Mouse (Mus musculus) frontal cortex, adult 2 months (tissue): ENCODE results near the gene Olfr67. TPM values are rescaled to one million over a fixed set of nuclear protein-coding genes. Genes with fewer than 3 reads are reported as not detected.
"Not testable (repeated sequence)": the region's sequence is repeated elsewhere in the genome, so short reads cannot be mapped to it uniquely, and the experiment has no call there.

Experiments used
- DNase-seq, 2 experiments: peaks; one replicate each; pipeline ENCODE4 v3.0.0; 2022; ENCODE audit warnings: low spot score in 1 of 2; ENCODE audit errors: extremely low spot score in 1 of 2
- polyA plus RNA-seq: library from polyadenylated mRNA; depleted of rRNA; stranded (reverse); fragments of >200 nt; gene quantifications from 2 replicates; pipeline ENCODE4 v1.2.3, GENCODE M21; 2012; rRNA removed

Gene Olfr67
- not detected in 2 replicates for polyA plus RNA-seq

DNA sequence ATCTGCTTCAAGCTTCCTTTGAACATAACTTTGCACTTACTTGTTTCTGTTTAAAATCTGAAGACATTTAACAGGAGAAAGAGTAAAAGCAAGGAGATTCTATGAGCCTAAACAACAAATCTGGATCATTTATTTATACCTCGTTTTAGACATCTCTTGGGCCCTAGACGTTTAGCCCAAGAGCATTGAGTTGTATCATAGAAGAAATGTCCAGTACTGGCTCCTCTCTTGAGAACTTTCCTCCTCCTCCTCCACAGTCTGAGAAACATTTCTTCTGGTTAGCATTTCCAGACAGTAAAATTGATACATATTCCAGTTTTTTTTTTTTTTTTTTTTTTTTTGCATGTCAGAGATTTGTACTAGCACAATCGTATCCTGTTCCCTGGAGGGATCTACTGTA, at the start of gene Olfr67:
Gene Olfr67 (minus strand): TSS at position 101 of the 400 bp plus-strand sequence.
- DNase-seq: no peak

DNA sequence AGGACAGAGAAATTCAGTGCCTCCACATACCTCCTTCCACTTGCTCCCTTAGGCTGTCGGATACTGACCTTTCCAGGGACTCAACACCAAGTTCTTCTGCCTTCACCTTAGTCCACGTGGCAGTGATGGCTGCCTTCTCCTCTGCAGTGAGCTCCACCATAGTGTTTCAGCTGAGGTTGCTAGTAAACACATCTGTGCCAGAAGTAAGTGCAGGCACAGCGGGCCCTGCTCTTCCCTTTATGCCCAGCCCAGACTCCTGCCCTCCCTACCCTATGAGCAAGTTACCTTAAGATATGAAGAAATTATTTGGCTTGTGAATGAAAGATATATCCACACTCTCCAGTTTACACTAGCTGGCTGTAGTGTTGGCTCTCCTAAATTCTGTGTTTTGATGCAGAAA, 48.6 kb upstream of the Olfr67 start, which contains the start of gene Hbb-bh2:
Gene Hbb-bh2 (minus strand): TSS at position 253 of the 400 bp plus-strand sequence.
- no peak for DNase-seq

DNA sequence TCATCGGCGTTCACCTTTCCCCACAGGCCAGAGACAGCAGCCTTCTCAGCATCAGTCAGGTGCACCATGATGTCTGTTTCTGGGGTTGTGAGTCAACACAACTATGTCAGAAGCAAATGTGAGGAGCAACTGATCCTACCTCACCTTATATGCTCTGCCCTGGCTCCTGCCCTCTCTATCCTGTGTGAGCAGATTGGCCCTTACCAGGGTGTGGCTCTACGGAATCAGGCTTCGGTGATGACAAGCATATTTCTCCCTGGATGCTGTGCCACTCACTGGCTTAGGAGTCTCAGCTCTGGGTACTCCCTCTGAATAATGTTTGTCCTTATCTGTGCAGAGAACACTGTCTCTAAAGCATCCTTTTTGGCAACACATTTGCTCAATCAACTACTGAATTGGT, 36.2 kb upstream of the Olfr67 start, which contains the start of gene Hbb-bs:
Gene Hbb-bs (minus strand): TSS at position 289 of the 400 bp plus-strand sequence.
- DNase-seq: no peak

GRCm38 (mm10) chr7:103827139-103827538, 35.5 kb upstream of the Olfr67 start:
- DNase-seq: not testable (repeated sequence)

- no peak for DNase-seq
These were observed 34.8 kb upstream of the Olfr67 start for GRCm38 (mm10) chr7:103826255-103826887.

GRCm38 (mm10) chr7:103825536-103826254, 34.1 kb upstream of the Olfr67 start:
- no peak for DNase-seq

DNA sequence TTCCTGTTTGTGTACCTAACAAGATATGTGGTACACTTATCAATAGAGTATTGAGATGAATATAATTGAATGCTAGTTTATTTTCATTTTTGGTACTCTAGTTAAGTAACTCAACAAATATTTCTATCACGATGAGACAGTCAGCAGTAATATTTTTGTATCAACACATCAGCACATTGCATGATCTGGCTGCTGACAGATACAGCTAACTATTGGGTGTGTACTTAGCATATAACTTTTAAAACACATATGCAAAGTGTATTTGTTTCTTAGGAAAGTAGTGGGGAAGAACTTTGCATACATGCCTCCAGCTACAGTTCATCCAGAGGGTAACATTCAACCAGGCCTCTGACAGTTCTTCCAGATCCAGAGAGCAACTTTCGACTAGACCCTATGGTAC, 33.0 kb upstream of the Olfr67 start:
- no peak for DNase-seq

- not testable (repeated sequence) for DNase-seq
These were observed 23.5 kb upstream of the Olfr67 start for GRCm38 (mm10) chr7:103815085-103815484.

GRCm38 (mm10) chr7:103813766-103814165, 22.1 kb upstream of the Olfr67 start, which contains the start of gene Hbb-bt:
Hbb-bt (minus strand) TSS chr7:103813996.
- DNase-seq: no peak

DNA sequence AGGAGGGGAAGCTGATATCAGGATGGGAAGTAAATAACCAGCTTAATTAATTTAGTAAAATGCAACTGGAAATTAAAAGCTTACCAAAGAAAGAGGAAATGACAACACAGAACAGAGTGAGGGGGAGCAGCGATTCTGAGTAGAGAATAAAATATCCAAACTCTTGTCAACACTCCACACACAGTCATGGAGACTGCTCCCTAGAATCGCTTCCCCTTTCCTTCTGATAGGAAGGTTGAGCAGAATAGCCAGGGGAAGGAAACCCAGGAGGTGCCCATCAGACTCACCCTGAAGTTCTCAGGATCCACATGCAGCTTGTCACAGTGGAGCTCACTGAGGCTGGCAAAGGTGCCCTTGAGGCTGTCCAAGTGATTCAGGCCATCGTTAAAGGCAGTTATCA, 21.5 kb upstream of the Olfr67 start:
- DNase-seq: not testable (repeated sequence)

GRCm38 (mm10) chr7:103812174-103812573, 20.6 kb upstream of the Olfr67 start:
- no peak for DNase-seq

DNA sequence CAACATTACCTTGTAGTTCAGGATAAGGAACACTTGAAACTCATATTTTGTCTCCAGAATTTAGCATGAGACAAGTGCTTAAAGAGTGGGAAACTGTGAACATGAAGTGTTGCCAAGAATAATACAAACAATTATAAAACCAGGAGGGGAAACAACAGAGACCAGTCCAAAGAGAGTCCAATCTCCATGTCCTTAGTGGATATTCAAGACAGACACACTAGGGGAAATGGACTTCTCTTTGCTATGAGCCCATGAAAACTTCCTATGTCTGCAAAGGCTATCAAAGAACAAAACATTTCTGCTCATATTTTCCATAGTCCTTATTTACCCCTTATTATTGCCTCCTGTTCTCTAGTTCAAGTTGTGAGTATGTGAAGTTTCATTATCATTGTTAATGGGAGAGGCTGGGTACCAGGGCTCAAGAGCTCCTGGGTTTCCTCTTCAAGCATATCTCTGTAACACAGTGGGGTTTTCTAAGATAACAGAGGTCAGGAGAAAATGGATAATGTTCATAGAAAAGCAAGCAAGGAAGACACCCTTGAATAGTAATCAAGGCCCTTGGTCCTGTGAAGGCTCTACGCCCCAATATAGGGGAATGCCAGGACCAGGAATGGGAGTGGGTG, 19.7 kb upstream of the Olfr67 start:
- no peak for DNase-seq

- no peak for DNase-seq
These were observed 19.1 kb upstream of the Olfr67 start for GRCm38 (mm10) chr7:103810746-103811145.

DNA sequence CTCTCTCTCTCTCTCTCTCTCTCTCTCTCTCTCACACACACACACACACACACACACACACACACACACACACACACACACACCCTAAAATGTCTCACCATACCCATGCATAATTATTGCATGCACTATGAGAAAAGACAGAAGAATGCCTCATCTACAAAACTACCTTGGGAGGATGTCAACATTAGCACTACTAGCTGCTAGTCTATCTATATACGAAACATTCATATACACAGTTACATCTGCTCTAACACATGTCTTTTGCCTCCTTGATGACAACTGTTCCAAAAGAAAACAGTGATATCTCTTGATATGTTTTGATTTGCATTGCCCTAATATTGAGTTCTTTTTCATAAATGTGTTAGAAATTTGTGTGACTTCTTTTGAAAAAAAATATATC, 18.7 kb upstream of the Olfr67 start:
- no peak for DNase-seq

GRCm38 (mm10) chr7:103809801-103810155, 18.2 kb upstream of the Olfr67 start:
- DNase-seq: no peak

DNA sequence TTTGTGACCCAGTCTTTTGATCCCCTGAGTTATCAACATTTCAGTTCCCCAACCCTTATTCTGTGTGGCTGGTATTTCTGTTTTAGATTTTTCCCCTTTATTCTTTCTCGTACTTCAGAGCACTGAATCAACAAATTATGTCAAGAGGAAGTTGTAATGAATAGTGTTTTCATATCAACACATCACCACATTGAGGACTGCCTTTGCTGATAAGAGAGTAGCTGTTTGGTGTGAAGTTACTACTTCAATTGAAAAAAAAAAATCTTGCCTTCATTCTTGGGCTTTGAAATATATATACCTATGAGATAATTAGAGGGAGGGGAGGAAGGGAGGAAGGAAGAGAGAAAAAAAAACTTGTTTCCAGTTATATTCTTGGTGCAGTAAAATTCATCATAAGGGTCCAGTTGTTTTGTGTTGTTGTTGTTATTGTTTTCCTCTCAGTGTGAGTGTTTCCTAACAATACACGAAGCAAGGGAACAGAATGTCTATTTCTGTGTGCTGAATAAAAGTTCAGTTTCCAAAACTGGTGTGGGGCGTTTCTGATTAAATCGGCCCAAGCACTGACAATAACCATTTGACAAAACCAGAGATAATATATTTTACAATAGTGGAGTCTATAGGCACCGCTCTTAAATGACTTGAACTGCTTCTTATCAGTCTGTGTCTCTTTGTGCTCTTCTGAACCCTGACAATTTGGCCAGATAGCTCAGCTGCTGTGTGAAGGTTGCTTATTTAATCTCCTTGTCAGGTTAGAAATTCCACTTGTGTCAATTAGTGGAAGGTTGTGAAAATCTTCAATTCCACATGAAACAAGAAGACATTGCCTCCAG, 17.6 kb upstream of the Olfr67 start:
- DNase-seq: no peak

DNA sequence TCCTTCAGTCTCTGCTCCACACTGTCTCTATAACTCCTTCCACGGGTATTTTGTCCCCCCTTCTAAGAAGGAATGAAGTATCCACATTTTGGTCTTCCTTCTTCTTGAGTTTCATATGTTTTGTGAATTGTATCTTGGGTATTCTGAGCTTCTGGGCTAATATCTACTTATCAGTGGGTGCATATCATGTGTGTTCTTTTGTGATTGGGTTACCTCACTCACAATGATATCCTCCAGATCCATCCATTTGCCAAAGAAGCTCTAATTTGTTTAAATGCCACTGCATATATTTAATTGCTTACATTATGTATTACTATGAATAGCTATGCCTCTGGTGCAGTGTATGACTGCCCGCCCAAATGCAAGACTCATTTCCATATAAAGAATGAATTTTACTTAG, 16.5 kb upstream of the Olfr67 start:
- not testable (repeated sequence) for DNase-seq

GRCm38 (mm10) chr7:103806856-103807255, 15.2 kb upstream of the Olfr67 start:
- DNase-seq: peak in 1 of 2 experiments; percentile 70

GRCm38 (mm10) chr7:103792669-103793388, 1.2 kb upstream of the Olfr67 start:
- DNase-seq: no peak

DNA sequence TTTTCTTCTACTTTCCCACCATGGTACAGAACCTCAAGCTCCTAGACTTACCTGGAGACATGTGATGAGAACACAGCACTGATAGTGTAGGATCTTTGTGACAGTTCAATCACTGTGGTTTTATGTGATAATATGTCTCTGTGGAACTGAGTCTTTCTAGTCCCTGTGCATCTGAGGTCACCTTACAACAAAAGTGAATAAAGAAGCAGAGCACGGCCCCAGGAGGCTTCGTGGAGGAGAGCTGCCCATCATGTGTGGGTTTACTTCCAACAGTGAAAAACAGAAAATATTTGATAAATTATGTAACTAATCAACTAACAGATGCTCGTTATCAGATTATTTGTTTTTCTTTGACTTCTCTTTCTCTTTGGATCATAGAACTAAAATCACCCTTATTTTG, 12.0 kb downstream of the Olfr67 start, which contains the start of gene Olfr68:
Gene Olfr68 (minus strand): TSS at position 101 of the 400 bp plus-strand sequence.
- DNase-seq: no peak
